Comparison of ENCODE assay signal across 10 mouse cellular contexts in genomic region chr17:37029162-37029561, GRCm38 (mm10). TPM values are rescaled to one million over a fixed set of nuclear protein-coding genes. Genes with fewer than 3 reads are reported as not detected.
DNase-seq lines count a peak whose midpoint lies in the region; ATAC-seq and TF ChIP-seq lines count a peak whose summit lies in the region.
"Had no signal": no experiment of that assay in that cellular context is flagged by ENCODE, and none has a peak within 500 bp of the region (broad histone marks: within the 10 kb centered on the region; RNA-seq: fewer than 3 reads in every experiment).

No protein-coding gene starts in this region.

- H3K4me3 ChIP-seq in heart, embryonic 16.5 days (ENCODE audit: low read length): peak overlapping the region; percentile 61
- H3K4me3 ChIP-seq in embryonic facial prominence, embryonic 10.5 days: peak overlapping the region; percentile 54
- peak overlapping the region; percentile 41 for H3K4me3 ChIP-seq in hindbrain, postnatal 0 days (ENCODE audit: low read length)
- peak overlapping the region; percentile 44 for H3K4me3 ChIP-seq in midbrain, embryonic 16.5 days (ENCODE audit: low read depth, low read length)

- H3K4me1 ChIP-seq in heart, embryonic 16.5 days (ENCODE audit: control insufficient read depth, insufficient read depth, low read length): 0 out of 2 replicates have a peak, but pooled peaks cover 3% of the 10 kb centered on the region
- H3K4me1 ChIP-seq in embryonic facial prominence, embryonic 10.5 days: peaks cover 17% of the 10 kb centered on the region; the same call in 1 of the 2 replicates
- H3K4me1 ChIP-seq in hindbrain, postnatal 0 days (ENCODE audit: insufficient read depth, low read length): 0 out of 2 replicates have a peak, but pooled peaks cover 3% of the 10 kb centered on the region
- H3K4me1 ChIP-seq in midbrain, embryonic 16.5 days (ENCODE audit: control insufficient read depth, insufficient read depth, low read length): peaks cover 4% of the 10 kb centered on the region; the same call in 1 of the 2 replicates

- H3K36me3 ChIP-seq in heart, embryonic 16.5 days (ENCODE audit: control insufficient read depth, insufficient read depth): no peaks in the 10 kb centered on the region
- no peaks in the 10 kb centered on the region for H3K36me3 ChIP-seq in embryonic facial prominence, embryonic 10.5 days (replicated peaks)
- no peaks in the 10 kb centered on the region for H3K36me3 ChIP-seq in hindbrain, postnatal 0 days (ENCODE audit: insufficient read depth, low read length)
- H3K36me3 ChIP-seq in midbrain, embryonic 16.5 days (ENCODE audit: control insufficient read depth, insufficient read depth, low read length): no peaks in the 10 kb centered on the region

- no peaks in the 10 kb centered on the region for H3K27me3 ChIP-seq in heart, embryonic 16.5 days (ENCODE audit: control insufficient read depth, insufficient read depth, low read length)
- no peaks in the 10 kb centered on the region for H3K27me3 ChIP-seq in embryonic facial prominence, embryonic 10.5 days (replicated peaks; ENCODE audit: low read depth, poor library complexity, severe bottlenecking)
- H3K27me3 ChIP-seq in hindbrain, postnatal 0 days (ENCODE audit: insufficient read depth, low read length): no peaks in the 10 kb centered on the region
- no peaks in the 10 kb centered on the region for H3K27me3 ChIP-seq in midbrain, embryonic 16.5 days (ENCODE audit: control insufficient read depth, insufficient read depth, low read depth, low read length)

- no peak for ATAC-seq in heart, embryonic 16.5 days (replicated peaks; ENCODE audit: extremely low read depth, insufficient read depth, low FRiP score)
- peak; percentile 8; the same call in 1 of the 2 replicates for ATAC-seq in hindbrain, postnatal 0 days
- ATAC-seq in midbrain, embryonic 16.5 days: peak; percentile 29
- ATAC-seq in monocyte, adult 5-6 weeks (replicated peaks; ENCODE audit: insufficient number of reproducible peaks, low FRiP score, low TSS enrichment, poor library complexity, severe bottlenecking): no peak

- no peak for TF ChIP-seq CTCF in hindbrain, postnatal 0 days (IDR thresholded peaks at IDR 0.05; ENCODE audit: low read depth)

- H3K9me3 ChIP-seq in heart, embryonic 16.5 days (replicated peaks; ENCODE audit: control insufficient read depth, low read length): no peaks in the 10 kb centered on the region
- H3K9me3 ChIP-seq in embryonic facial prominence, embryonic 10.5 days: no peaks in the 10 kb centered on the region
- no peaks in the 10 kb centered on the region for H3K9me3 ChIP-seq in hindbrain, postnatal 0 days (ENCODE audit: low read length)
- no peaks in the 10 kb centered on the region for H3K9me3 ChIP-seq in midbrain, embryonic 16.5 days (replicated peaks; ENCODE audit: control insufficient read depth, low read length, poor library complexity, severe bottlenecking)

- WGBS in heart, embryonic 16.5 days: 73% methylated on average over 8 of the region's 8 CpGs
- 72% methylated on average over 8 of the region's 8 CpGs for WGBS in embryonic facial prominence, embryonic 10.5 days
- 68% methylated on average over 8 of the region's 8 CpGs for WGBS in hindbrain, postnatal 0 days
- 61% methylated on average over 8 of the region's 8 CpGs for WGBS in midbrain, embryonic 16.5 days

- intact Hi-C loops in heart, postnatal 10 days (cut with DNase I): no loop called here
- intact Hi-C loops in left cerebral cortex, postnatal 4 days (cut with DNase I): no loop called here

- H3K27ac ChIP-seq in heart, embryonic 16.5 days (ENCODE audit: low read length): peak overlapping the region; percentile 78
- peak overlapping the region; percentile 95 for H3K27ac ChIP-seq in embryonic facial prominence, embryonic 10.5 days (replicated peaks)
- H3K27ac ChIP-seq in hindbrain, postnatal 0 days: peak overlapping the region; percentile 95
- peak overlapping the region; percentile 98 for H3K27ac ChIP-seq in midbrain, embryonic 16.5 days (ENCODE audit: low read length)
- H3K27ac ChIP-seq: macrophage had no signal

- peak overlapping the region; percentile 25; the same call in 1 of the 2 replicates for H3K9ac ChIP-seq in heart, embryonic 16.5 days (ENCODE audit: low read length)
- H3K9ac ChIP-seq in hindbrain, postnatal 0 days (replicated peaks; ENCODE audit: low read length): peak overlapping the region; percentile 50
- H3K9ac ChIP-seq in midbrain, embryonic 16.5 days (ENCODE audit: low read depth, low read length): peak overlapping the region; percentile 45; the same call in 1 of the 2 replicates

- peak overlapping the region; percentile 68 for H3K4me2 ChIP-seq in heart, embryonic 16.5 days (ENCODE audit: low read depth, low read length)
- peak overlapping the region; percentile 51 for H3K4me2 ChIP-seq in hindbrain, postnatal 0 days (ENCODE audit: low read depth, low read length)
- H3K4me2 ChIP-seq in midbrain, embryonic 16.5 days (ENCODE audit: low read length): peak overlapping the region; percentile 47

- no peak for DNase-seq in heart, postnatal 10 days
- DNase-seq in embryonic facial prominence, embryonic 10.5 days (ENCODE audit: low spot score): no peak
- DNase-seq in hindbrain, postnatal 0 days (ENCODE audit: low spot score): no peak
- DNase-seq in cerebellum, adult 11 months: no peak
- no peak for DNase-seq in left cerebral cortex, postnatal 4 days

RNA-seq across cellular contexts. Expression of gene Mog, which starts 6.0 kb away (rescaled TPM):
- not detected in 2 replicates for polyA plus RNA-seq in heart, embryonic 16.5 days (2015; fragmentation: Nextera tagmentation; extraction: Ambion mirVana)
- not detected for total RNA-seq in heart, postnatal 10 days (2021)
- 0.18 and 0.31 TPM in 2 replicates for polyA plus RNA-seq in embryonic facial prominence, embryonic 10.5 days (2016; fragmentation: Nextera tagmentation; extraction: Ambion mirVana)
- total RNA-seq in hindbrain, postnatal 0 days (2014; rRNA removed): 0.52 TPM in 1 of 2 replicates, not detected in the other
- 1.5 and 1.7 TPM in 2 replicates for polyA plus RNA-seq in hindbrain, postnatal 0 days (2015; fragmentation: Nextera tagmentation; extraction: Ambion mirVana)
- 2.0 and 3.2 TPM in 2 replicates for polyA plus RNA-seq in midbrain, embryonic 16.5 days (2015; fragmentation: Nextera tagmentation; extraction: Ambion mirVana)
- total RNA-seq in monocyte, adult 5-6 weeks (2017): not detected in 3 replicates
- total RNA-seq in left cerebral cortex, postnatal 4 days (2021): under 1 TPM in 1 of 2 experiments, not detected in 1; 0.20 TPM
- total RNA-seq: heart, postnatal 36 days had no signal
- polyA plus RNA-seq: macrophage had no signal

RNA-seq across cellular contexts. Expression of gene Gabbr1, which starts 16.6 kb away (rescaled TPM):
- polyA plus RNA-seq in heart, embryonic 16.5 days (2015; fragmentation: Nextera tagmentation; extraction: Ambion mirVana): 3.7 and 4.1 TPM in 2 replicates
- 10 to 100 TPM; 14.0 to 17.2 TPM for total RNA-seq in heart, postnatal 10 days (2021)
- 7.0 and 9.4 TPM in 2 replicates for polyA plus RNA-seq in embryonic facial prominence, embryonic 10.5 days (2016; fragmentation: Nextera tagmentation; extraction: Ambion mirVana)
- 519 and 527 TPM in 2 replicates for total RNA-seq in hindbrain, postnatal 0 days (2014; rRNA removed)
- 93.4 and 98.3 TPM in 2 replicates for polyA plus RNA-seq in hindbrain, postnatal 0 days (2015; fragmentation: Nextera tagmentation; extraction: Ambion mirVana)
- polyA plus RNA-seq in midbrain, embryonic 16.5 days (2015; fragmentation: Nextera tagmentation; extraction: Ambion mirVana): 81.7 and 94.9 TPM in 2 replicates
- total RNA-seq in monocyte, adult 5-6 weeks (2017): 20.1 to 24.2 TPM (median 24.1 TPM) in 3 replicates
- 100 to 1,000 TPM; 430 to 482 TPM for total RNA-seq in left cerebral cortex, postnatal 4 days (2021)

RNA-seq across cellular contexts. Expression of gene Zfp57, which starts 28.2 kb away (rescaled TPM):
- polyA plus RNA-seq in heart, embryonic 16.5 days (2015; fragmentation: Nextera tagmentation; extraction: Ambion mirVana): 30.3 and 31.9 TPM in 2 replicates
- total RNA-seq in heart, postnatal 10 days (2021): 1 to 10 TPM; 5.6 to 6.9 TPM
- polyA plus RNA-seq in embryonic facial prominence, embryonic 10.5 days (2016; fragmentation: Nextera tagmentation; extraction: Ambion mirVana): 97.0 and 106 TPM in 2 replicates
- total RNA-seq in hindbrain, postnatal 0 days (2014; rRNA removed): 118 and 137 TPM in 2 replicates
- 118 and 129 TPM in 2 replicates for polyA plus RNA-seq in hindbrain, postnatal 0 days (2015; fragmentation: Nextera tagmentation; extraction: Ambion mirVana)
- 280 and 312 TPM in 2 replicates for polyA plus RNA-seq in midbrain, embryonic 16.5 days (2015; fragmentation: Nextera tagmentation; extraction: Ambion mirVana)
- 0.64 to 3.4 TPM in 2 of 3 replicates, not detected in the other for total RNA-seq in monocyte, adult 5-6 weeks (2017)
- total RNA-seq in left cerebral cortex, postnatal 4 days (2021): 100 to 1,000 TPM; 218 to 227 TPM
- polyA plus RNA-seq: macrophage had no signal

RNA-seq across cellular contexts. Expression of gene H2-M5, which starts 39.8 kb away (rescaled TPM):
- 0.30 and 0.37 TPM in 2 replicates for polyA plus RNA-seq in heart, embryonic 16.5 days (2015; fragmentation: Nextera tagmentation; extraction: Ambion mirVana)
- total RNA-seq in heart, postnatal 10 days (2021): under 1 TPM in 1 of 2 experiments, not detected in 1; 0.26 TPM
- polyA plus RNA-seq in embryonic facial prominence, embryonic 10.5 days (2016; fragmentation: Nextera tagmentation; extraction: Ambion mirVana): 0.52 and 0.87 TPM in 2 replicates
- 0.97 and 2.5 TPM in 2 replicates for total RNA-seq in hindbrain, postnatal 0 days (2014; rRNA removed)
- 1.1 and 1.9 TPM in 2 replicates for polyA plus RNA-seq in hindbrain, postnatal 0 days (2015; fragmentation: Nextera tagmentation; extraction: Ambion mirVana)
- polyA plus RNA-seq in midbrain, embryonic 16.5 days (2015; fragmentation: Nextera tagmentation; extraction: Ambion mirVana): 2.9 and 3.4 TPM in 2 replicates
- total RNA-seq in monocyte, adult 5-6 weeks (2017): not detected in 3 replicates
- total RNA-seq in left cerebral cortex, postnatal 4 days (2021): 1 to 10 TPM; 6.0 to 6.5 TPM
- total RNA-seq: heart, postnatal 36 days had no signal
- polyA plus RNA-seq: macrophage had no signal

RNA-seq across cellular contexts. Expression of gene 2410137M14Rik, which starts 48.1 kb away (rescaled TPM):
- polyA plus RNA-seq in heart, embryonic 16.5 days (2015; fragmentation: Nextera tagmentation; extraction: Ambion mirVana): not detected in 2 replicates
- not detected for total RNA-seq in heart, postnatal 10 days (2021)
- not detected in 2 replicates for polyA plus RNA-seq in embryonic facial prominence, embryonic 10.5 days (2016; fragmentation: Nextera tagmentation; extraction: Ambion mirVana)
- not detected in 2 replicates for total RNA-seq in hindbrain, postnatal 0 days (2014; rRNA removed)
- 0.23 and 0.26 TPM in 2 replicates for polyA plus RNA-seq in hindbrain, postnatal 0 days (2015; fragmentation: Nextera tagmentation; extraction: Ambion mirVana)
- 0.42 and 0.44 TPM in 2 replicates for polyA plus RNA-seq in midbrain, embryonic 16.5 days (2015; fragmentation: Nextera tagmentation; extraction: Ambion mirVana)
- total RNA-seq in monocyte, adult 5-6 weeks (2017): not detected in 3 replicates
- 1 to 10 TPM in 1 of 2 experiments, not detected in 1; 1.1 TPM for total RNA-seq in left cerebral cortex, postnatal 4 days (2021)
- total RNA-seq: heart, postnatal 36 days had no signal
- polyA plus RNA-seq: macrophage had no signal

Comparison
In these comparisons a context has a peak if more than half of its experiments do, and no peak if none do; other contexts are left out.
1. ATAC-seq: peak in hindbrain, postnatal 0 days (single experiment) and midbrain, embryonic 16.5 days (single experiment); none in heart, embryonic 16.5 days (single experiment) and monocyte, adult 5-6 weeks (single experiment).
2. RNA of gene Gabbr1, which starts 16.6 kb away (total RNA-seq): 519 to 527 TPM in hindbrain, postnatal 0 days and 430 to 482 TPM in left cerebral cortex, postnatal 4 days; 20.1 to 24.2 TPM in monocyte, adult 5-6 weeks and 14.0 to 17.2 TPM in heart, postnatal 10 days; every median in the first group is over 10 times any median in the second.
3. RNA of gene Zfp57, which starts 28.2 kb away (total RNA-seq): 218 to 227 TPM in left cerebral cortex, postnatal 4 days and 118 to 137 TPM in hindbrain, postnatal 0 days; 5.6 to 6.9 TPM in heart, postnatal 10 days and 0.64 to 3.4 TPM in monocyte, adult 5-6 weeks; every median in the first group is over 10 times any median in the second.
4. Peak in every context shown above with its lines, with median percentiles within 50 percentile points of each other: H3K27ac ChIP-seq, H3K4me2 ChIP-seq, H3K4me3 ChIP-seq and H3K9ac ChIP-seq.